Mouse (Mus musculus): ENCODE data around the gene Pik3r4.

- TF ChIP-seq EP300 (IDR thresholded peaks at IDR 0.05; ENCODE audit: low read depth), result no peak
- no peak for TF ChIP-seq CTCF (IDR thresholded peaks at IDR 0.05; ENCODE audit: low read depth)
Measured at GRCm38 (mm10) chr9:105611980-105612771, 30.6 kb upstream of the Pik3r4 start.

Measured in heart, postnatal 0 days (tissue).